Mouse (Mus musculus): Measurements from ENCODE around the gene Rimbp2. TPM values are rescaled to one million over a fixed set of nuclear protein-coding genes. Genes with fewer than 3 reads are reported as not detected.

Rimbp2 gene
- polyA plus RNA-seq, 1 experiment, result not detected

- Histone ChIP-seq H3K27ac (ENCODE audit: insufficient read depth, low read length) (no peak overlapping the region), H3K4me1 (ENCODE audit: control insufficient read depth, insufficient read depth, insufficient read length) (no peaks in the 10 kb centered on the region), H3K36me3 (ENCODE audit: control insufficient read depth, insufficient read depth, low read length) (no peaks in the 10 kb centered on the region), H3K4me3 (ENCODE audit: extremely low read depth, insufficient read depth, insufficient read length) (no peak overlapping the region), H3K27me3 (ENCODE audit: control insufficient read depth, insufficient read depth, low read length) (no peaks in the 10 kb centered on the region)
- 41% methylated on average over 3 of the region's 3 CpGs for WGBS
- TF ChIP-seq POLR2A (IDR thresholded peaks at IDR 0.05; ENCODE audit: low read depth, low read length) (no peak), CTCF (IDR thresholded peaks at IDR 0.05; ENCODE audit: extremely low read depth, insufficient read depth, insufficient read length, insufficient replicate concordance) (no peak)
- DNase-seq (ENCODE audit: low read depth in 1 of 2, low spot score in 2 of 2), result no peak
Observed at GRCm38 (mm10) chr5:128879092-128879491, 74.2 kb downstream of the Rimbp2 start.

GRCm38 (mm10) chr5:128877425-128878035, 75.8 kb downstream of the Rimbp2 start:
- Histone ChIP-seq H3K4me3 (ENCODE audit: extremely low read depth, insufficient read depth, insufficient read length) (no peak overlapping the region), H3K4me1 (ENCODE audit: control insufficient read depth, insufficient read depth, insufficient read length) (no peaks in the 10 kb centered on the region), H3K27me3 (ENCODE audit: control insufficient read depth, insufficient read depth, low read length) (no peaks in the 10 kb centered on the region), H3K36me3 (ENCODE audit: control insufficient read depth, insufficient read depth, low read length) (no peaks in the 10 kb centered on the region), H3K27ac (ENCODE audit: insufficient read depth, low read length) (no peak overlapping the region)
- TF ChIP-seq POLR2A (IDR thresholded peaks at IDR 0.05; ENCODE audit: low read depth, low read length) (no peak), CTCF (IDR thresholded peaks at IDR 0.05; ENCODE audit: extremely low read depth, insufficient read depth, insufficient read length, insufficient replicate concordance) (no peak)
- 15% methylated on average over 15 of the region's 16 CpGs for WGBS
- no peak for DNase-seq (ENCODE audit: low read depth in 1 of 2, low spot score in 2 of 2)

GRCm38 (mm10) chr5:128871706-128872105, 81.6 kb downstream of the Rimbp2 start:
- H3K27me3 ChIP-seq (ENCODE audit: control insufficient read depth, insufficient read depth, low read length), result no peaks in the 10 kb centered on the region
- no peak for TF ChIP-seq POLR2A (IDR thresholded peaks at IDR 0.05; ENCODE audit: low read depth, low read length)
- TF ChIP-seq CTCF (IDR thresholded peaks at IDR 0.05; ENCODE audit: extremely low read depth, insufficient read depth, insufficient read length, insufficient replicate concordance), result no peak
- no peaks in the 10 kb centered on the region for H3K36me3 ChIP-seq (ENCODE audit: control insufficient read depth, insufficient read depth, low read length)
- no peaks in the 10 kb centered on the region for H3K4me1 ChIP-seq (ENCODE audit: control insufficient read depth, insufficient read depth, insufficient read length)
- no peak overlapping the region for H3K4me3 ChIP-seq (ENCODE audit: extremely low read depth, insufficient read depth, insufficient read length)
- 54% methylated on average over 3 of the region's 3 CpGs for WGBS
- DNase-seq (ENCODE audit: low read depth in 1 of 2, low spot score in 2 of 2), result no peak
- H3K27ac ChIP-seq (ENCODE audit: insufficient read depth, low read length), result no peak overlapping the region

GRCm38 (mm10) chr5:128866811-128867210, 86.5 kb downstream of the Rimbp2 start:
- TF ChIP-seq CTCF (IDR thresholded peaks at IDR 0.05; ENCODE audit: extremely low read depth, insufficient read depth, insufficient read length, insufficient replicate concordance) (no peak), POLR2A (IDR thresholded peaks at IDR 0.05; ENCODE audit: low read depth, low read length) (no peak)
- Histone ChIP-seq H3K4me3 (ENCODE audit: extremely low read depth, insufficient read depth, insufficient read length) (no peak overlapping the region), H3K36me3 (ENCODE audit: control insufficient read depth, insufficient read depth, low read length) (no peaks in the 10 kb centered on the region), H3K4me1 (ENCODE audit: control insufficient read depth, insufficient read depth, insufficient read length) (no peaks in the 10 kb centered on the region), H3K27me3 (ENCODE audit: control insufficient read depth, insufficient read depth, low read length) (no peaks in the 10 kb centered on the region), H3K27ac (ENCODE audit: insufficient read depth, low read length) (no peak overlapping the region)
- DNase-seq (ENCODE audit: low read depth in 1 of 2, low spot score in 2 of 2), result no peak
- WGBS, result 67% methylated on average over 5 of the region's 5 CpGs

- Histone ChIP-seq H3K4me1 (ENCODE audit: control insufficient read depth, insufficient read depth, insufficient read length) (no peaks in the 10 kb centered on the region), H3K27ac (ENCODE audit: insufficient read depth, low read length) (no peak overlapping the region), H3K36me3 (ENCODE audit: control insufficient read depth, insufficient read depth, low read length) (no peaks in the 10 kb centered on the region), H3K4me3 (ENCODE audit: extremely low read depth, insufficient read depth, insufficient read length) (no peak overlapping the region), H3K27me3 (ENCODE audit: control insufficient read depth, insufficient read depth, low read length) (no peaks in the 10 kb centered on the region)
- WGBS, result 84% methylated on average over 5 of the region's 5 CpGs
- TF ChIP-seq POLR2A (IDR thresholded peaks at IDR 0.05; ENCODE audit: low read depth, low read length) (no peak), CTCF (IDR thresholded peaks at IDR 0.05; ENCODE audit: extremely low read depth, insufficient read depth, insufficient read length, insufficient replicate concordance) (no peak)
- DNase-seq (ENCODE audit: low read depth in 1 of 2, low spot score in 2 of 2), result no peak
Observed at GRCm38 (mm10) chr5:128866291-128866690, 87.0 kb downstream of the Rimbp2 start.

- H3K27me3 ChIP-seq (ENCODE audit: control insufficient read depth, insufficient read depth, low read length), result no peaks in the 10 kb centered on the region
- H3K27ac ChIP-seq (ENCODE audit: insufficient read depth, low read length), result no peak overlapping the region
- no peak for DNase-seq (ENCODE audit: low read depth in 1 of 2, low spot score in 2 of 2)
- TF ChIP-seq CTCF (IDR thresholded peaks at IDR 0.05; ENCODE audit: extremely low read depth, insufficient read depth, insufficient read length, insufficient replicate concordance), result no peak
- TF ChIP-seq POLR2A (IDR thresholded peaks at IDR 0.05; ENCODE audit: low read depth, low read length), result no peak
- H3K4me1 ChIP-seq (ENCODE audit: control insufficient read depth, insufficient read depth, insufficient read length), result no peaks in the 10 kb centered on the region
- H3K4me3 ChIP-seq (ENCODE audit: extremely low read depth, insufficient read depth, insufficient read length), result no peak overlapping the region
- 30% methylated on average over 6 of the region's 6 CpGs for WGBS
- H3K36me3 ChIP-seq (ENCODE audit: control insufficient read depth, insufficient read depth, low read length), result no peaks in the 10 kb centered on the region
Observed at GRCm38 (mm10) chr5:128863497-128863896, 89.8 kb downstream of the Rimbp2 start.

- Histone ChIP-seq H3K4me3 (ENCODE audit: extremely low read depth, insufficient read depth, insufficient read length) (no peak overlapping the region), H3K27me3 (ENCODE audit: control insufficient read depth, insufficient read depth, low read length) (no peaks in the 10 kb centered on the region), H3K36me3 (ENCODE audit: control insufficient read depth, insufficient read depth, low read length) (no peaks in the 10 kb centered on the region), H3K4me1 (ENCODE audit: control insufficient read depth, insufficient read depth, insufficient read length) (no peaks in the 10 kb centered on the region), H3K27ac (ENCODE audit: insufficient read depth, low read length) (no peak overlapping the region)
- no peak for DNase-seq (ENCODE audit: low read depth in 1 of 2, low spot score in 2 of 2)
- 86% methylated on average over 3 of the region's 3 CpGs for WGBS
- TF ChIP-seq POLR2A (IDR thresholded peaks at IDR 0.05; ENCODE audit: low read depth, low read length) (no peak), CTCF (IDR thresholded peaks at IDR 0.05; ENCODE audit: extremely low read depth, insufficient read depth, insufficient read length, insufficient replicate concordance) (no peak)
Observed at GRCm38 (mm10) chr5:128860907-128861306, 92.4 kb downstream of the Rimbp2 start.

Data from spleen, adult 2 months (tissue).